Mouse (Mus musculus): ENCODE data around the gene Siah2.

The Siah2 gene

DNA sequence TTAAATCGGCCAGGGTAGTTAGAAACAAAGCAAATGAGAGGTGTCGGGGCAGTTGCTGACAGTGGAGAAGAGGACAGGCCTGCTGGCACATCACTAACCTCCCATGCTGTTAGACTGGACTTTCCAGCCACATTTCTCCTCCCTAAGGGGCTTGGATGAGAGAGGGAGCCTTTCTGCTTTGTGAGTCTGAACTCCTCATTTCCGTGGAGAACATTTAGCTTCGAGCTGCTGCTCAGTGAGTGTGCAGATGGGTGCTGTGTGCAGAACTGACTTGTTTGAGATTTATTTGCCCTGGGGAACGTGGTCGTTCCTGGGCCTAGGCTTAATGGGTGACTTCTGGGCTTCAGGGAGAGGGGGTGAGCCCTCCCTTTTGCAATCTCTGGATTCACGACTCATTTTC is 3.3 kb upstream of the Siah2 start:
- no peak for DNase-seq (ENCODE audit: low spot score in 2 of 2)

- DNase-seq (ENCODE audit: low spot score in 2 of 2), result no peak
These were observed 2.8 kb upstream of the Siah2 start for GRCm38 (mm10) chr3:58695044-58695443.

GRCm38 (mm10) chr3:58693331-58693730 is 1.1 kb upstream of the Siah2 start:
- DNase-seq (ENCODE audit: low spot score in 2 of 2), result no peak

GRCm38 (mm10) chr3:58691374-58691939 is 743 bp downstream of the Siah2 start:
- peak; percentile 25 to 32 for DNase-seq (ENCODE audit: low spot score in 2 of 2)

DNA sequence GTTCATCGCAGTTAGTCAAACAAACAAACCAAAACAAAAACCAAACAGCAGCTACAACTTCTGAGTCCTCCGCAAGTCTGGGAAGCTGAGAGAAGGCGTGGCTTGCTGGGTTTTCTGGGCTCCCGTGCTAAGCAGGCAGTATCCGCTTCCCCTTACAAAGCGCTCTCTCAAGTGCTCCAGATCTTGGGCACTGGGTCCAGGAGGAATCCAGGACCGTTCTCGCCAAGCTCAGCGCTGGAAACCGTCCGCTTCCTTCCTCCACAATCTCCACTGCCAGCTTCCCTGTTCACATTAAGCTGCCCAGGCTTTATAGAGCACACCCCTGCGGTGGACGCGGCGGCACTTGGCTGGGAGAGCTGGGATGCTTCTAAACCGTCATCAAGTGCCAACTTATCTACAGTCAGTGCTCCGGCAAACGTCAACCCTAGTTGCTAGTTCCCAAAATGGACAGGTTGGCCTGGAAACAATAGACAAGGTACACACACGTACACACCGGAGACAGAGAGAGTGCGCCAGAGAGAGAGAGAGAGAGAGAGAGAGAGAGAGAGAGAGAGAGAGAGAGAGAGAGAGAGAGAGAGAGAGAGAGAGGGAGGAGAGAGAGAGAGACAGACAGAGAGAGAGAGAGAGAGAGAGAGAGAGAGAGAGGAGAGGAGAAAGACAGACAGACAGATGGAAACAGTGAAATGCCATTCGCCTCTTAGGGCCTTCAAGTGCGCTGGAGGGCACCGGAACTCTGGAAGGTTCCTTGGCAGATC is 1.4 kb downstream of the Siah2 start:
- DNase-seq (ENCODE audit: low spot score in 2 of 2), result peak; percentile 30 to 43

DNA sequence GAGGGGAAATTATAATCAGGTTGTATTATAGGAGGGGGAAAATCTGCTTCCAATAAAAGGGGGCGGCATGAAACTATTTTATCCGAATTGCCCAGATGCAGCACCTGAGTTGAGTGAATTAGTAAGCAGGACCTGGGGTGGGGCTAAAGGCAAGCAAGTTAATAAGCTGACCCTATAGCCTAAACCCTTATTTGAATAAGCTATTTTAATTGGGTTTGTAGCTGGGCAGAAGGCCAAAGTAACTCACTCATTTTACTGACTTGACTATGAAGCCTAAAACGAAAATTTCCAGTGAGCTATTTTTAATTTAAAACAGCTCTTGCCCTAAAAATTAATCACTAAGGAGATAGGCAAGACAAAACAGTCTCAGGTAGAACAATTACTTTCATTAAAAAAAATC is 2.5 kb downstream of the Siah2 start:
- no peak for DNase-seq (ENCODE audit: low spot score in 2 of 2)

DNA sequence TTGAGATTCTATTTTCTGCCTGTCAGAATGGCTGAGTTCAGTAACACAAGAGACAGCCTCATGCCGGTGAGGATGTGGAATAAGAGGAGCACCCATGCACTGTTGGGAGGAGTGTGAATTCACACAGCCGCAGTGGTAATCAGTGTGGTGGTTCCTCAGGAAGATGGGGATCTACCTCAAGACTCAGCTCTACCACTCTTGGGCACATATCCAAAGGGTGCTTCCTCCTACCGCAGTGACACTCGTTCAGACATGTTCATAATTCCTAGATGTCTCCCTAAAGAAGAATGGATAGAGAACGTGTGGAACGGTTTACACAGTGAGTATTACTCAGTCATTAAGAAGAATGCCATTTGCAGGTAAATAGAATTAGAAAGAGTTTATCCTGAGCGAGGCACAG is 3.1 kb downstream of the Siah2 start:
- DNase-seq (ENCODE audit: low spot score in 2 of 2), result no peak

DNA sequence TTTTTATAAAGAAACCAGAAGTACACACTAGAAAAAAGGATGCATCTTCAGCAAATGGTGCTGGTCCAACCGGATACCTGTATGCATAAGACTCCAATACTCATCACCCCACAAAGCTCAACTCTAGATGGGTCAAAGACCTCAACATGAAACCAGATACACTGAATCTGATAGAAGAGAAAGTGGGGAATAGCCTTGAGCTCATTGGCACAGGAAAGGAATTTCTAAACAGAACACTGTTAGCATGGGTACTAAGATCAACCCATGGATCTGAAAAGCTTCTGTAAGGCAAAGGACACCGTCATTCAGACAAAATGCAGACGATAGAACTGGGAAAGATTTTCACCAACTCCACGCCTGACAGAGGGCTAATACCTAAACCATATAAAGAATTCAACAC is 3.6 kb downstream of the Siah2 start:
- no peak for DNase-seq (ENCODE audit: low spot score in 2 of 2)

DNA sequence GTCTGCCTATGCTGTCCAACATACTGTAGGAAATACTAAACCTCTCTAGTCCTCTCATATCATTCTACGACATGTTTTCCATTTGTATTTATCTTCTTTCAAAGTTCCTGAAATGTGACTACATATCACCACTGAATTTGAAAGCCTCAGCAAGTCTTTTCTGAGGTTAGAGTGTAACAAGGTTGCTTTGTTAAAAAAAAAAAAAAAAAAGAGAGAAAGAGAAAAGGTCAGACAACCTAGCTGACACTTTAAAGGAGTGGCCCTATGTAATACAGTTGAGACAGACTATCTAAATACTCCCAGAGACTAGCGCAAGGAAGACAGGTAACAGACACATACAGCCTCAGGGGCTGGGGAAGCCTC is 5.3 kb downstream of the Siah2 start:
- no peak for DNase-seq (ENCODE audit: low spot score in 2 of 2)

GRCm38 (mm10) chr3:58686206-58686921 is 5.8 kb downstream of the Siah2 start:
- DNase-seq (ENCODE audit: low spot score in 2 of 2), result no peak

DNA sequence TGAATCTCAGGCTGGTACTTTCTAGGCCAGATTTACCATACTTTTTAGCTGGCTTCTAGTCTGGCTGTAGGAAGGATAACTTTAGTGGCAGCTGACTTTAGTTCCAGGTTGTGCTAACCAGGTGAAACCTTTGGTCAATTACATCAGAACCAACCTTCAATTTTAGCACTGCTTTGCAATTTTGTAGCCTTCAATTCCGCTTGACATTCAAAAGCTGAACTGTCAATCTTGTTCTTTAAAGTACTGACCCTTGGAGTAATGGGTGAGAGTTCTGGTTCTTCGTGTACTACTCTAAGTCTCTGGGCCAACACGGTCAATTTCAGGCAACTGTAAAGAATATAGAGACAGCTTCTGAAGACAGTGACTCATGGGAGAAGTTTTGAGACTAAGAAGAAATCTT is 6.8 kb downstream of the Siah2 start:
- no peak for DNase-seq (ENCODE audit: low spot score in 2 of 2)

DNA sequence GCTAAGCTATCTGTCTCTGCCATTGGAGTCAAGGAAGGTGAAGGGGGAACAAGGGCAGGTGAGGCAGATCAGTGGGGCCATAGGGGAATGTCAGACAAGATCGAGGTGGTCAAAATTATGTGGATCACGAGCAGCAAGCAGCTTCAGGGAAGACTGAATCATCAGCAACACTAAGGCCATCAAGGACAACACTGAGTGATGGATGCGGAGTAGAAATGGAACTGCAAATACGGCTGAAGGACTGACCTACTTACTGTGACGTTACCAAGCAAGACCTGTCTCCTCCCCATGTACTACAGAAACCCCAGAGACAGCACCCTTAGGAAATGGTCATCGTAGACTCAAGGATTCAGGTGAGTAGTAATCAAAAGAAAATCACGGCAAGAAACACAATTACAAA is 8.9 kb downstream of the Siah2 start:
- no peak for DNase-seq (ENCODE audit: low spot score in 2 of 2)

DNA sequence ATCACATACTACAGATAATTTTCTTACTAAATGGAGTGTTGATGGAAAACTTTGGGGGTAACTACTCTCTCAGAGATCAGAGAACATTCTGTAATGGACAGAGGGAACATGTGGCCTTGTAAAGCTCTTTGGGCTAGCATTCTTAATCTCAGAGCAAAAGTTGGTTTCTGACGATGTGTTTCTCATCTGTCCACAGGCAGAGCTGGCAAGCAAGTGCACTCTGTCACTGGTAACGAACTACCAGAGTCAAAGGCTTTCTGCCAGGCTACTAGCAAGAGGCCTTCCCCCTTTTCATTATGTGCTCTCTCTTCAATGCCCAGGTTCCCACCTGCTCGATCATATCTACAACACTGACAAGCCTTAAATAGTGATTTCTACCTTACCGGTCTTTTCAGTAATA is 9.9 kb downstream of the Siah2 start:
- DNase-seq (ENCODE audit: low spot score in 2 of 2), result no peak

DNA sequence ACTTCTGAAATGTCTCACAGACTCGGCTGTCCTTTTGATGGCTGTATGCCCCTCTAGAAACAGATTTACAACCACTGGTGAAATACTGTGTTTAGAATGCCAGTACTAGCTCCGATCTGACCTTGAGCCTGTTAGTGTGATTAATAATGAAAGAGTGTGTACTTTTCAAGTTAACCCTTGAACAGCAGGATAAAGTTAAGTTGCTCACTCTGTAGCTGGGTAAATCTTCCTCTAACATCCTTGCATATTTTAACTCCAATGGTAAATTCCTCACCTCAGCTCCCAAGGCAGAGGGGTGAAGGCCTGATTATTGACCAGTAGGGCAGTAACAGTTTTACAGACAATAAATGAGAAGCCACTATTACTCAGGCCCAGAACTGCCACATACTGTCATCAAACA is 10.4 kb downstream of the Siah2 start:
- DNase-seq (ENCODE audit: low spot score in 2 of 2), result no peak

DNA sequence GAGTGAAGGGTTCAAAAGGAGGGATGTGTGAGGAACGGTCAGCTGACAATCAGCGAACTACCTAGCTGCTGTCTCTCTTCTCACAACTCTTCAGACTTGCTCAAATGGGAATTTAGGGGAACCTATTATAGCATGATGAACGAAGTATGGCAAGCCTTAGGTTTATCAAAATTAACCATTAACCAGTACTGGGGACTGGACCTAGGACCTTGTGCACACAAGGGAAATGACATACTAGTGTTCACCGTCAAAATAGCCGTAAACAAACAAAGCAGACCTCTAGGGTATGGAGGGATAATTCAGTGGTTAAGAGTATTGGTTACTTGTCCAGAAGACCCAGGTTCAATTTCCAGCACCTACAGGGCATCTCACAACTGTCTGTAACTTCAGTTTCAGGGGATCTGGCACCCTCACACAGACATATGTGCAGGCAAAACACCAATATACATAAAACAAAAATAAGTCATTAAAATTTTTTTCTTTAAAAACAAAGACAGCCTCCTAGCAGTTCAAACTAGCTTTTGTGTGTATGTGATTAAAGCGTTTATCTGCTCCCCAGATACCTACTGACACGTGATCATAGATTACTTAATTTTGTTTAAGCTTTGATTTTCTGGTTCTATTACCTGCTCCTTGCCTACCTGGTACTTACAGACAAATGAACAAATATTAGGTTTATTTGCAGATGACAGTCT is 11.1 kb downstream of the Siah2 start:
- DNase-seq (ENCODE audit: low spot score in 2 of 2), result no peak

DNA sequence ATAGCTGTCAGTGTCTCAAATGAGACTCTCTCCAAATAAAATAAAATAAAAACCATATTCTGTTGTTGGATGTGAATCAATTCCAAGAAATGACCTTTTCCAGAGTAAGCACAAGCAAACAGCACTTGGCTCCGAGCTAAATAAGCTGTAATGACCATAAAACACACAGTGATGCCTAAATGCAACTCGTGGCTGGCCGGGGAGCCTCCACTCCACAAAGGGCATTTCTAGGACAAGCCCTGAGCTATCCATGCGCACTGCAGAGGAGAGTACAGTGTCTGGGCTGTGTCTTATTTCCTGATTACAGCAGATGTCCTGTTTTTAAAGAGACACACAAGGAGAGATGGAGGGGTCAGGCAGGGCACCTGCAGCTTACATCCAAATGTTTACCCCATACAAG is 12.2 kb downstream of the Siah2 start:
- DNase-seq (ENCODE audit: low spot score in 2 of 2), result no peak

DNA sequence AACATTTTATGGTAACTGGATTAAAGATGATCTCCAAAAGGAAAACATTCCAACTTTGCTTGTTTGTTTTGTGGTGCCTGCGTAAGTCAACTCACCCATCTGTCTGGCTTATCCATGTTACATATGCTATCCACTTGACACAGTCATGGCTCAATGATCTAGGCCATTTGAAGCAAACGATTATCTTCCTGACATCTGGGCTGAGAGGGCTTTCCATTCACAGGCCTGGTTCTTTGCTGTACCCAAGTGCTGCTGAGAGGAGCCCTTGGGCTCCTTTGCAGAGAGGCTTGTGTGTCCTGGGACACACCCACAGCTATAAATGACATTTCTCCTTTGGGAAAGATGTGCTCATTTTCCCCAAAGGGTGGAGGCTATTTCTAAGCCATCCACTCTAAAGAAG is 13.3 kb downstream of the Siah2 start:
- DNase-seq (ENCODE audit: low spot score in 2 of 2), result no peak

- DNase-seq (ENCODE audit: low spot score in 2 of 2), result no peak
These were observed 13.8 kb downstream of the Siah2 start for GRCm38 (mm10) chr3:58678384-58678783.

- no peak for DNase-seq (ENCODE audit: low spot score in 2 of 2)
These were observed 14.6 kb downstream of the Siah2 start for GRCm38 (mm10) chr3:58677615-58678014.

DNA sequence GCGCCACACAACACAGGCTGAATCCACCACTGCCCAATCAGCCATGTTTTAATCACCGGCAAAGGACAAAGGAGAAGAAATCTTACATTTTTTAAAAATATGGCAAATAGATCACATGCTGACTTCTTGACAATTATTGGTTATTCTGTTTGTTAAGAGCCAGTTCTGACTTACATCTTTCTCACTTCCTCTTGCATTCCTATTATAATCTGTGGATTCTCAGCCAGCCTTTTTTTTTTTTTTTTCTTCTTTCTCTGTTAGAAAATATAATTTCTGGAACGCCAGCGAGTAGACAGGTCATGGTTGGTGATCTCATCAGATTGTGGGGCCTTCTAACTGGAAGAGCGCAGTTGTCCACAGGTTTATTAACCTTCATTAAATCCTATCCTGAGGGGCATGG is 18.9 kb downstream of the Siah2 start:
- DNase-seq (ENCODE audit: low spot score in 2 of 2), result no peak

DNA sequence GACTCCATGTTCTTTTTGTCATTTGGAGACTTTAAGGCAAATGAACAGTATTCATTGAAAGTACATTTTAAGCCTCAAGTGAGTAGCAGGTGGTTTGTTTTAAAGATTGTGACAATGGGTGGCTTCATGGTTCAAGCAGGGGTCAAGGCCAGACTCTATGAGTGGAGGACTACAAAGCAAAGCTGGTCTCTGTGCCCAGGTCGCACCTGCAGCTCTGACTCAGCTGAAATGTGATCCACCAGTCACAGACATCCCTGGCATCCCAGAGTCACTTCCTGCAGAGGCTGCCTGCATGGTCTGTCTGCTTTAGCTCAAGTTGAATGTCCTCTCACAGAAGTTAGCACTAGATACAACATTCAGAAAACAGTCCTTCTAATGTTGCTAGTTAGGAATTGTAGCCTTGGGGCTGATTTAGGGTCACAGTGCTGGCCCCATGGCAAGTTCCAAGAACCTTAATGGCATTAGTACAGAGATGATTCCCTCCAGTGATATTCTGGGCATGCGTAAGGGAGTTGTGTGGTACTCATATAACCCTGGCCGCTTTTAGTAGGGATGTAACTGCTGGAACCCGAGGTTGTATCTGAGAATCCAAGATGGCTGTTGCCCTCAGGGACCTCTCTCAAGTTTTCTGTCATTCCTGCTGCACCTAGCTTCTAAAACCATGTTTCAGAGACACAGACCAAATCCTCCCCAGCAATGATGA is 19.6 kb downstream of the Siah2 start:
- no peak for DNase-seq (ENCODE audit: low spot score in 2 of 2)

DNA sequence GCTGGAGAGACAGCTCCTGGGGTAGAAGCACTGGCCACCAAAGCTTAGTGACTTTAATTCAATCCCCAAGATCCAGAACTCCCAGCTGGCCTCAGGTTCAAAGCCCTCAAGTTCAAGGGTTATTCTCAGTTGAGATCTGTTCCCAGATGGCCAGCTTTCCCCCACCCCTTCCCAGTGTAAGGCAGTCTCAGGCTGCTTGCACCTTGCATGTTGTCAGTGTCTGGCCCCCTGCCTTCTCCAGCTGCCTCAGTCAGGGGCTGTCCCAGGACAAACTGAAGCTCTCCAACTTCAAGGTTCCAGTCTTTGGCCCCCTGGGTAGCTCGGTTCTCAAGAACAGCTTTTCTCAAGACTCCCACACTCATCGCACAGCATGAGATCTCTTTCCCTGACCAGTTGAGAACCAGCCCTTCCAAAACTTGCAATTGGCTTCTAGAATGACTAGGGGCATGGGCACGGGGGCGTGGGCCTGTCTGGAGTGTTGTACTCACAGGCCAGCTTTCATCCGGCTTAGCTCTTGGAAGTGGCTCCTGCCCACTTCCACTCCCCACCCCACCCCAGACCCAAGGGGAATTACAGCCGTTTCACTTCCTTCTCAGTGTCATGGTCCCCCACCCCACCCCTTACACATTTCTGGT is 20.5 kb downstream of the Siah2 start:
- no peak for DNase-seq (ENCODE audit: low spot score in 2 of 2)

All from right cerebral cortex, postnatal 36 days (tissue).